ENCODE assay signal across 16 mouse cellular contexts in the genomic region with DNA sequence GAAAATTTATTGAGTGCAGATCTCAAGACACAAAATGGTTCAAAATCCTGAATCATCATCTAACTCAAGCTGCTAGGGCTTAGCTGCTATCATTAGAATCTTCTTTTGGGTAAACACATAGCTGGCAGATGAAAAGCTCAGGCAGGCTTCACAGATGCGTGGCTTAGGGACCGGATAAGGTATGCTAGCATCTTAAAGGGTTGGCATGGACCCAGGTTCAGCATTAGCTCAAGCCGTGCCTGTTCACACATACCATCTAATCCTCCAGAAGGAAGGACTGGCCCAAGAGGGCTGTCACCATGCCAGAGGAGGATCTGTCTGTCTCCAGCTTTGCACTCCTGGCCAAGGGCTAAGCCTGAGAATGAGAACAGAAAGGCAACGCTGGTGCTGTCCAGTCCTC. TPM values are rescaled to one million over a fixed set of nuclear protein-coding genes. Genes with fewer than 3 reads are reported as not detected.
DNase-seq lines count a peak whose midpoint lies in the region; ATAC-seq and TF ChIP-seq lines count a peak whose summit lies in the region.
"Had no signal": no experiment of that assay in that cellular context is flagged by ENCODE, and none has a peak within 500 bp of the region (broad histone marks: within the 10 kb centered on the region; RNA-seq: fewer than 3 reads in every experiment).

No protein-coding gene starts in this region.

- no peak overlapping the region for H3K9ac ChIP-seq in forebrain, embryonic 16.5 days (replicated peaks; ENCODE audit: low read depth, low read length)
- H3K9ac ChIP-seq in forebrain, embryonic 12.5 days: no peak overlapping the region
- H3K9ac ChIP-seq in midbrain, embryonic 11.5 days (ENCODE audit: low read length): no peak overlapping the region
- H3K9ac ChIP-seq in midbrain, embryonic 15.5 days: no peak overlapping the region

- H3K4me2 ChIP-seq in forebrain, embryonic 16.5 days (ENCODE audit: low read length): no peak overlapping the region
- H3K4me2 ChIP-seq in forebrain, embryonic 12.5 days: no peak overlapping the region
- H3K4me2 ChIP-seq in midbrain, embryonic 11.5 days: no peak overlapping the region
- H3K4me2 ChIP-seq in midbrain, embryonic 15.5 days: no peak overlapping the region
- H3K4me2 ChIP-seq: liver, embryonic 11.5 days had no signal

- DNase-seq in midbrain, embryonic 11.5 days (ENCODE audit: low spot score, missing footprints): peak; percentile 78
- peak; percentile 69 for DNase-seq in cerebellum, adult 11 months
- DNase-seq in thymus, postnatal 0 days (ENCODE audit: low spot score): no peak
- DNase-seq in adipocyte (ENCODE audit: low spot score): no peak
- DNase-seq: B cell, adult 2 months; heart, adult 11 months; heart, postnatal 4 days; kidney, adult 9 months; lung, postnatal 10 days; thymus, postnatal 14 days had no signal

- no peaks in the 10 kb centered on the region for H3K36me3 ChIP-seq in forebrain, embryonic 16.5 days (ENCODE audit: control insufficient read depth, insufficient read depth)
- H3K36me3 ChIP-seq in forebrain, embryonic 12.5 days (replicated peaks): no peaks in the 10 kb centered on the region
- no peaks in the 10 kb centered on the region for H3K36me3 ChIP-seq in midbrain, embryonic 11.5 days (ENCODE audit: control insufficient read depth, insufficient read depth, low read length)
- no peaks in the 10 kb centered on the region for H3K36me3 ChIP-seq in midbrain, embryonic 15.5 days (replicated peaks)
- H3K36me3 ChIP-seq: G1E had no signal

- H3K27me3 ChIP-seq in forebrain, embryonic 16.5 days (replicated peaks; ENCODE audit: control insufficient read depth, insufficient read depth, low read length): no peaks in the 10 kb centered on the region
- no peaks in the 10 kb centered on the region for H3K27me3 ChIP-seq in forebrain, embryonic 12.5 days
- no peaks in the 10 kb centered on the region for H3K27me3 ChIP-seq in midbrain, embryonic 11.5 days (ENCODE audit: control insufficient read depth, insufficient read depth, low read length)
- H3K27me3 ChIP-seq in midbrain, embryonic 15.5 days (replicated peaks): no peaks in the 10 kb centered on the region

- no peak overlapping the region for H3K4me3 ChIP-seq in forebrain, embryonic 16.5 days (replicated peaks; ENCODE audit: low read length)
- H3K4me3 ChIP-seq in forebrain, embryonic 12.5 days (replicated peaks): no peak overlapping the region
- no peak overlapping the region for H3K4me3 ChIP-seq in midbrain, embryonic 11.5 days (ENCODE audit: low read depth, low read length)
- no peak overlapping the region for H3K4me3 ChIP-seq in midbrain, embryonic 15.5 days
- no peak overlapping the region for H3K4me3 ChIP-seq in cortical plate, adult 2 months (ENCODE audit: insufficient read depth, low read length)

- WGBS in forebrain, embryonic 16.5 days: 40% methylated on average over 4 of the region's 4 CpGs
- 84% methylated on average over 4 of the region's 4 CpGs for WGBS in forebrain, embryonic 12.5 days
- 88% methylated on average over 4 of the region's 4 CpGs for WGBS in midbrain, embryonic 11.5 days
- WGBS in midbrain, embryonic 15.5 days: 68% methylated on average over 4 of the region's 4 CpGs

- H3K9me3 ChIP-seq in forebrain, embryonic 16.5 days (ENCODE audit: control insufficient read depth, low read length): no peaks in the 10 kb centered on the region
- H3K9me3 ChIP-seq in forebrain, embryonic 12.5 days: 0 out of 2 replicates have a peak, but pooled peaks cover 3% of the 10 kb centered on the region
- no peaks in the 10 kb centered on the region; the same call in 1 of the 2 replicates for H3K9me3 ChIP-seq in midbrain, embryonic 11.5 days (ENCODE audit: control insufficient read depth, low read length)
- H3K9me3 ChIP-seq in midbrain, embryonic 15.5 days: no peaks in the 10 kb centered on the region

- peak overlapping the region; percentile 29; the same call in 1 of the 2 replicates for H3K27ac ChIP-seq in forebrain, embryonic 16.5 days (ENCODE audit: low read length)
- no peak overlapping the region for H3K27ac ChIP-seq in forebrain, embryonic 12.5 days
- no peak overlapping the region for H3K27ac ChIP-seq in midbrain, embryonic 11.5 days (ENCODE audit: low read depth, low read length)
- H3K27ac ChIP-seq in midbrain, embryonic 15.5 days: no peak overlapping the region
- peak overlapping the region; percentile 67 for H3K27ac ChIP-seq in cortical plate, adult 2 months (ENCODE audit: insufficient read depth, low read length)

- peak; percentile 55; the same call in 1 of the 2 replicates for ATAC-seq in forebrain, embryonic 16.5 days
- no peak for ATAC-seq in forebrain, embryonic 12.5 days (ENCODE audit: low FRiP score)
- ATAC-seq in midbrain, embryonic 11.5 days (ENCODE audit: low FRiP score): no peak
- no peak for ATAC-seq in midbrain, embryonic 15.5 days (replicated peaks)

- H3K4me1 ChIP-seq in forebrain, embryonic 16.5 days (replicated peaks; ENCODE audit: control insufficient read depth, insufficient read depth, low read length): peaks cover 10% of the 10 kb centered on the region
- H3K4me1 ChIP-seq in forebrain, embryonic 12.5 days: no peaks in the 10 kb centered on the region
- no peaks in the 10 kb centered on the region for H3K4me1 ChIP-seq in midbrain, embryonic 11.5 days (ENCODE audit: control insufficient read depth, insufficient read depth, low read length)
- no peaks in the 10 kb centered on the region for H3K4me1 ChIP-seq in midbrain, embryonic 15.5 days
- peaks cover 4% of the 10 kb centered on the region for H3K4me1 ChIP-seq in cortical plate, adult 2 months (ENCODE audit: control insufficient read depth, insufficient read depth, low read length)

- TF ChIP-seq CTCF in cortical plate, adult 2 months (IDR thresholded peaks at IDR 0.05; ENCODE audit: extremely low read depth, insufficient read depth, low read length): no peak

- TF ChIP-seq POLR2A in cortical plate, adult 2 months (IDR thresholded peaks at IDR 0.05; ENCODE audit: extremely low read depth, insufficient read depth, low read length): no peak

RNA-seq across cellular contexts. Expression of gene Nell2, which starts 8.4 kb away (rescaled TPM):
- 247 and 248 TPM in 2 replicates for polyA plus RNA-seq in forebrain, embryonic 16.5 days (2015; fragmentation: Nextera tagmentation; extraction: Ambion mirVana)
- polyA plus RNA-seq in forebrain, embryonic 12.5 days (2016; fragmentation: Nextera tagmentation; extraction: Ambion mirVana): 106 and 108 TPM in 2 replicates
- 81.0 and 84.3 TPM in 2 replicates for polyA plus RNA-seq in midbrain, embryonic 11.5 days (2014; fragmentation: Nextera tagmentation; extraction: Ambion mirVana)
- polyA plus RNA-seq in midbrain, embryonic 15.5 days (2015; fragmentation: Nextera tagmentation; extraction: Ambion mirVana): 189 and 203 TPM in 2 replicates
- 319 and 365 TPM in 2 replicates for polyA plus RNA-seq in cortical plate, adult 2 months (2012; rRNA removed)
- polyA plus RNA-seq in thymus, postnatal 0 days (2015; fragmentation: Nextera tagmentation; extraction: Ambion mirVana): 4.7 and 4.9 TPM in 2 replicates
- polyA plus RNA-seq: G1E had no signal

Comparison
In these comparisons a context has a peak if more than half of its experiments do, and no peak if none do; other contexts are left out.
1. H3K27ac ChIP-seq: peak in forebrain, embryonic 16.5 days (single experiment) and cortical plate, adult 2 months (single experiment); none in forebrain, embryonic 12.5 days (single experiment), midbrain, embryonic 11.5 days (single experiment) and midbrain, embryonic 15.5 days (single experiment).
2. DNase-seq: peak in midbrain, embryonic 11.5 days (single experiment) and cerebellum, adult 11 months (single experiment); none in thymus, postnatal 0 days (single experiment) and adipocyte (single experiment).
3. RNA of gene Nell2, which starts 8.4 kb away (polyA plus RNA-seq): 319 to 365 TPM in cortical plate, adult 2 months, 247 to 248 TPM in forebrain, embryonic 16.5 days, 189 to 203 TPM in midbrain, embryonic 15.5 days, 106 to 108 TPM in forebrain, embryonic 12.5 days and 81.0 to 84.3 TPM in midbrain, embryonic 11.5 days; 4.7 to 4.9 TPM in thymus, postnatal 0 days; every median in the first group is over 10 times any median in the second.